Mouse (Mus musculus): ENCODE results near the gene Slc35f6. TPM values are rescaled to one million over a fixed set of nuclear protein-coding genes. Genes with fewer than 3 reads are reported as not detected.
"Not testable (repeated sequence)": the region's sequence is repeated elsewhere in the genome, so short reads cannot be mapped to it uniquely, and the experiment has no call there.

Slc35f6 gene
- polyA plus RNA-seq, 1 experiment from 2014 or later: 26.2 TPM

GRCm38 (mm10) chr5:30681970-30682369, 34.2 kb downstream of the Slc35f6 start:
- no peaks in the 10 kb centered on the region for H3K27me3 ChIP-seq
- H3K4me3 ChIP-seq: no peak overlapping the region
- no peak overlapping the region for H3K4me2 ChIP-seq
- no peak overlapping the region for H3K9ac ChIP-seq
- no peaks in the 10 kb centered on the region for H3K4me1 ChIP-seq
- H3K27ac ChIP-seq: no peak overlapping the region
- peaks cover under 1% of the 10 kb centered on the region; the same call in 1 of the 2 replicates for H3K36me3 ChIP-seq (ENCODE audit: poor library complexity, severe bottlenecking)
- no peaks in the 10 kb centered on the region for H3K9me3 ChIP-seq (replicated peaks)
- 84% methylated on average over 5 of the region's 5 CpGs for WGBS
- ATAC-seq: no peak

GRCm38 (mm10) chr5:30682967-30683600, 35.4 kb downstream of the Slc35f6 start:
- Histone ChIP-seq H3K27ac (no peak overlapping the region), H3K27me3 (no peaks in the 10 kb centered on the region), H3K9me3 (replicated peaks) (no peaks in the 10 kb centered on the region), H3K4me1 (no peaks in the 10 kb centered on the region), H3K36me3 (ENCODE audit: poor library complexity, severe bottlenecking) (no peaks in the 10 kb centered on the region), H3K4me3 (no peak overlapping the region), H3K4me2 (no peak overlapping the region), H3K9ac (no peak overlapping the region)
- ATAC-seq: no peak

GRCm38 (mm10) chr5:30683993-30684392, 36.3 kb downstream of the Slc35f6 start:
- Histone ChIP-seq H3K9me3 (replicated peaks) (no peaks in the 10 kb centered on the region), H3K9ac (no peak overlapping the region), H3K4me2 (no peak overlapping the region), H3K27ac (no peak overlapping the region), H3K36me3 (ENCODE audit: poor library complexity, severe bottlenecking) (no peaks in the 10 kb centered on the region), H3K4me3 (no peak overlapping the region), H3K4me1 (no peaks in the 10 kb centered on the region), H3K27me3 (no peaks in the 10 kb centered on the region)
- 80% methylated on average over 3 of the region's 3 CpGs for WGBS
- ATAC-seq: no peak

- 56% methylated on average over 3 of the region's 3 CpGs for WGBS
- ATAC-seq: no peak
- no peak overlapping the region for H3K4me3 ChIP-seq
These were observed 39.0 kb downstream of the Slc35f6 start for GRCm38 (mm10) chr5:30686781-30687180.

GRCm38 (mm10) chr5:30700361-30701000, 52.7 kb downstream of the Slc35f6 start:
- Histone ChIP-seq H3K4me1 (no peaks in the 10 kb centered on the region), H3K27ac (no peak overlapping the region), H3K4me2 (no peak overlapping the region), H3K4me3 (no peak overlapping the region), H3K27me3 (no peaks in the 10 kb centered on the region), H3K9ac (no peak overlapping the region), H3K36me3 (ENCODE audit: poor library complexity, severe bottlenecking) (no peaks in the 10 kb centered on the region), H3K9me3 (replicated peaks) (no peaks in the 10 kb centered on the region)
- no peak for ATAC-seq
- WGBS: 88% methylated on average over 8 of the region's 8 CpGs

More at GRCm38 (mm10) chr5:30686781-30687180, 39.0 kb downstream of the Slc35f6 start:
- Histone ChIP-seq H3K9me3 (replicated peaks) (no peaks in the 10 kb centered on the region), H3K27ac (no peak overlapping the region), H3K36me3 (ENCODE audit: poor library complexity, severe bottlenecking) (no peaks in the 10 kb centered on the region), H3K27me3 (no peaks in the 10 kb centered on the region), H3K9ac (no peak overlapping the region), H3K4me1 (no peaks in the 10 kb centered on the region), H3K4me2 (no peak overlapping the region)

- not testable (repeated sequence) for H3K9ac ChIP-seq; H3K4me1 ChIP-seq; H3K4me2 ChIP-seq; H3K27me3 ChIP-seq; H3K9me3 ChIP-seq (replicated peaks); H3K27ac ChIP-seq; ATAC-seq; H3K4me3 ChIP-seq; H3K36me3 ChIP-seq (ENCODE audit: poor library complexity, severe bottlenecking)
- 34% methylated on average over 4 of the region's 4 CpGs for WGBS
These were observed 53.6 kb downstream of the Slc35f6 start for GRCm38 (mm10) chr5:30701373-30701772.

GRCm38 (mm10) chr5:30701866-30702265, 54.1 kb downstream of the Slc35f6 start:
- Histone ChIP-seq H3K9me3 (replicated peaks) (no peaks in the 10 kb centered on the region), H3K4me1 (no peaks in the 10 kb centered on the region), H3K36me3 (ENCODE audit: poor library complexity, severe bottlenecking) (no peaks in the 10 kb centered on the region), H3K27ac (no peak overlapping the region), H3K4me2 (no peak overlapping the region), H3K27me3 (no peaks in the 10 kb centered on the region), H3K4me3 (no peak overlapping the region), H3K9ac (no peak overlapping the region)
- ATAC-seq: no peak
- WGBS: 94% methylated on average over 3 of the region's 3 CpGs

Small RNAs within 50 kb of the gene (microRNA-seq; reads per million reads assigned to microRNA genes)
- gene Mir5625: not detected

Other genes with a start within 250 kb of the Slc35f6 start
- gene Otof, start 186.0 kb upstream of the Slc35f6 start, polyA plus RNA-seq (2015; fragmentation: Nextera tagmentation; extraction: Ambion mirVana): 0.41 and 0.98 TPM in 2 replicates
- gene 1700001C02Rik, start 181.9 kb upstream of the Slc35f6 start, polyA plus RNA-seq (2015; fragmentation: Nextera tagmentation; extraction: Ambion mirVana): 0.23 and 0.93 TPM in 2 replicates
- gene Cib4, start 102.1 kb upstream of the Slc35f6 start, polyA plus RNA-seq (2015; fragmentation: Nextera tagmentation; extraction: Ambion mirVana): not detected in 2 replicates
- 1.0 TPM in 2 replicates for gene Kcnk3, start 59.8 kb upstream of the Slc35f6 start, polyA plus RNA-seq (2015; fragmentation: Nextera tagmentation; extraction: Ambion mirVana)
- gene Cenpa, start 18.8 kb downstream of the Slc35f6 start, polyA plus RNA-seq (2015; fragmentation: Nextera tagmentation; extraction: Ambion mirVana): 264 and 275 TPM in 2 replicates
- gene Dpysl5, start 63.6 kb downstream of the Slc35f6 start, polyA plus RNA-seq (2015; fragmentation: Nextera tagmentation; extraction: Ambion mirVana): 118 and 134 TPM in 2 replicates
- gene Mapre3, start 166.7 kb downstream of the Slc35f6 start, polyA plus RNA-seq (2015; fragmentation: Nextera tagmentation; extraction: Ambion mirVana): 64.1 and 72.9 TPM in 2 replicates
- gene Tmem214, start 220.1 kb downstream of the Slc35f6 start, polyA plus RNA-seq (2015; fragmentation: Nextera tagmentation; extraction: Ambion mirVana): 44.0 and 46.8 TPM in 2 replicates
- 22.7 and 25.3 TPM in 2 replicates for gene Agbl5, start 240.8 kb downstream of the Slc35f6 start, polyA plus RNA-seq (2015; fragmentation: Nextera tagmentation; extraction: Ambion mirVana)